Mouse (Mus musculus) lung, postnatal 0 days (tissue): ENCODE measurements at regions not wholly inside any gene's neighbourhood (a gene's known extent, or its start where the extent isn't known, plus 50 kb on each side); places are given as distances from the start of the nearest gene placed in this dataset.

Source experiments
- CTCF ChIP-seq: IDR thresholded peaks from 2 replicates; pipeline ENCODE4 v1.5.1; 2016; ENCODE audit warnings: antibody characterized with exemption, mild to moderate bottlenecking
- EP300 ChIP-seq: IDR thresholded peaks from 2 replicates; pipeline ENCODE4 v1.6.1; 2016; ENCODE audit warnings: antibody characterized with exemption, mild to moderate bottlenecking, control low read depth

GRCm38 (mm10) chr19:15513197-15513596 lies 433.9 kb downstream of the Psat1 start:
- TF ChIP-seq CTCF (no peak), EP300 (no peak)
